Mouse (Mus musculus) kidney, adult 2 months (tissue): Measurements from ENCODE around the gene Med28.

Source experiments
- CTCF ChIP-seq: fragments of 200-500 bp; conservative IDR thresholded peaks from 2 replicates; pipeline ENCODE4 v1.5.1; 2011; ENCODE audit warnings: low read depth, mild to moderate bottlenecking, control low read depth, low read length, moderate library complexity, mixed read lengths; ENCODE audit not compliant: insufficient read depth, insufficient read length
- POLR2A ChIP-seq: fragments of 200-500 bp; IDR thresholded peaks from one replicate; pipeline ENCODE4 v1.6.1; 2011; ENCODE audit warnings: low read depth, low read length, control low read depth

DNA sequence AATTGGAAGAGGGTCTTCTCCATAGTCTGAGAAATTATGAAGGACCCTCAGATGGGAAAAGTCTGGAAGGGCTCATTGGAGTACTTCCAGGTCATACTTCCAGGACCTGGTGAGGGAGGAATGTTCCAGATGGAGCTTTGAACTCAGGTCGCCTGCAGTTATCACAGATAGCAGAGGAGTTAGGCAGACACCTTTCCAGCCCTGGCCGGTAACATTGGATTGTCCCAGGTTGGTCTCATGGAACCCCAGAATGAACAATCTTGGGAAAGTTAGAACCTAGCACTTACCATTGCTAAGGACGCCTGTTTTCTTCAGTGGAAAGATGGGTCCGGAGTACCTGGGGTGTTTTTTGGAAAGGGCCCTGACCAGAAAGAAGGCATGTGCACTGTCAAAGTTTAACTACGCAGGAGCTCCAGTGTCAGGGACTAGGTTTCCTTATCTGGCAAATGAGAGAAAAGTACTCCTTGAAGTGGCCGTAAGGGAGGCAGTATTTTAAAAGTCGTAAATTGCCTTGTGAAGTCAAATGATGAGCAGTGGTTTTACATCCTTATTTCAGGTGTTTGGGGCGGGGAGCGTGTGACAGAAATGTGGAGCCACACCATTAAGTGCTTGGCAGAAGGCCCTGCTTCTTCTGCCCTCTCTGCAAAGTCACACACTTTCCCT is 25.8 kb upstream of the Med28 start:
- TF ChIP-seq POLR2A (no peak), CTCF (no peak)
